Mouse (Mus musculus) stomach, embryonic 16.5 days (tissue): Measurements from ENCODE around the gene Hist1h2bc. TPM values are rescaled to one million over a fixed set of nuclear protein-coding genes. Genes with fewer than 3 reads are reported as not detected.
"Not testable (repeated sequence)": the region's sequence is repeated elsewhere in the genome, so short reads cannot be mapped to it uniquely, and the experiment has no call there.

ENCODE experiments used
- ATAC-seq: fragments of 200-750 bp; cut with Nextera tagmentation; 2 replicates; pipeline ENCODE4 v1.8.0; 2017; ENCODE audit warnings: moderate number of reproducible peaks, moderate TSS enrichment; ENCODE audit not compliant: insufficient read depth, low FRiP score
- H3K27ac ChIP-seq: fragments of 300-500 bp; sonication (generic); 2 replicates; pipeline ENCODE4 v1.5.1; 2014; ENCODE audit warnings: low read length
- H3K27me3 ChIP-seq: fragments of 300-500 bp; sonication (generic); 2 replicates; pipeline ENCODE4 v1.6.1; 2014; ENCODE audit warnings: low read length, control low read depth, mixed read lengths; ENCODE audit not compliant: control insufficient read depth, insufficient read depth
- H3K36me3 ChIP-seq: fragments of 300-500 bp; sonication (generic); 2 replicates; pipeline ENCODE4 v1.6.1; 2014; ENCODE audit warnings: low read length; ENCODE audit not compliant: control insufficient read depth, insufficient read depth
- H3K4me1 ChIP-seq: fragments of 300-500 bp; sonication (generic); 2 replicates; pipeline ENCODE4 v1.6.1; 2014; ENCODE audit warnings: low read length, control low read depth, mixed read lengths; ENCODE audit not compliant: control insufficient read depth, insufficient read depth
- H3K4me2 ChIP-seq: fragments of 300-500 bp; sonication (generic); 2 replicates; pipeline ENCODE4 v1.6.1; 2014; ENCODE audit warnings: low read depth, low read length, mixed read lengths
- H3K4me3 ChIP-seq: fragments of 300-500 bp; sonication (generic); replicated peaks from 2 replicates; pipeline ENCODE4 v1.5.1; 2014; ENCODE audit warnings: mild to moderate bottlenecking, low read length
- H3K9ac ChIP-seq: fragments of 300-500 bp; sonication (generic); 2 replicates; pipeline ENCODE4 v1.6.1; 2014; ENCODE audit warnings: low read length
- H3K9me3 ChIP-seq: fragments of 300-500 bp; sonication (generic); replicated peaks from 2 replicates; pipeline ENCODE4 v1.6.1; 2016; ENCODE audit warnings: low read length, control low read depth; ENCODE audit not compliant: control insufficient read depth
- WGBS: fragments of 180-500 bp; shearing (Covaris S2); extraction: QIAGEN DNeasy Blood & Tissue Kit; methylation state at CpG from one replicate; pipeline ENCODE4 v1.1.7; 2014; 5-methylcytosine and 5-hydroxymethylcytosine counted together
- polyA plus RNA-seq: library from polyadenylated mRNA; unstranded; fragments of >200 nt; fragmentation: Nextera tagmentation; extraction: Ambion mirVana; gene quantifications from 2 replicates; pipeline ENCODE4 v1.2.1, GENCODE M21; 2015

Gene Hist1h2bc
- polyA plus RNA-seq = 101 and 102 TPM in 2 replicates

- peak within 1 kb of the TSS; percentile 65 for H3K4me2 ChIP-seq
- H3K9me3 ChIP-seq = no peaks in the 10 kb centered on the region
- H3K27me3 ChIP-seq = no peaks in the 10 kb centered on the region
- peak within 1 kb of the TSS; percentile 75 for H3K9ac ChIP-seq
- H3K36me3 ChIP-seq = no peaks in the 10 kb centered on the region
- H3K4me3 ChIP-seq = peak within 1 kb of the TSS; percentile 57
- ATAC-seq = peak; percentile 98
- peaks cover 8% of the 10 kb centered on the region for H3K4me1 ChIP-seq
- H3K27ac ChIP-seq = peak within 1 kb of the TSS; percentile 99
- WGBS = 0% methylated on average over 30 of the region's 32 CpGs
Measured at GRCm38 (mm10) chr13:23683755-23684281, at the start of gene Hist1h2bc, which contains the start of gene Hist1h2ac. Gene Hist1h2bc (plus strand): TSS chr13:23684199. Gene Hist1h2ac (minus strand): TSS chr13:23683948.

GRCm38 (mm10) chr13:23659636-23660366, 24.2 kb upstream of the Hist1h2bc start:
- Histone ChIP-seq H3K27ac (no peak overlapping the region), H3K27me3 (no peaks in the 10 kb centered on the region), H3K36me3 (no peaks in the 10 kb centered on the region), H3K4me3 (no peak overlapping the region), H3K4me2 (no peak overlapping the region), H3K9me3 (no peaks in the 10 kb centered on the region), H3K4me1 (no peaks in the 10 kb centered on the region), H3K9ac (no peak overlapping the region)
- ATAC-seq = no peak
- 69% methylated on average over 6 of the region's 6 CpGs for WGBS

- Histone ChIP-seq H3K27ac (no peak overlapping the region), H3K4me2 (no peak overlapping the region), H3K27me3 (no peaks in the 10 kb centered on the region), H3K9ac (no peak overlapping the region), H3K4me1 (no peaks in the 10 kb centered on the region), H3K36me3 (no peaks in the 10 kb centered on the region), H3K4me3 (no peak overlapping the region), H3K9me3 (no peaks in the 10 kb centered on the region)
- ATAC-seq = no peak
- 70% methylated on average over 3 of the region's 3 CpGs for WGBS
Measured at GRCm38 (mm10) chr13:23662536-23662935, 21.5 kb upstream of the Hist1h2bc start.

- Histone ChIP-seq H3K4me2 (peak overlapping the region; percentile 62; the same call in 1 of the 2 replicates), H3K4me1 (peaks cover 7% of the 10 kb centered on the region), H3K27ac (no peak overlapping the region), H3K27me3 (no peaks in the 10 kb centered on the region), H3K9me3 (no peaks in the 10 kb centered on the region), H3K4me3 (no peak overlapping the region), H3K9ac (no peak overlapping the region), H3K36me3 (no peaks in the 10 kb centered on the region)
- WGBS = 70% methylated on average over 6 of the region's 6 CpGs
- no peak for ATAC-seq
Measured at GRCm38 (mm10) chr13:23681990-23682582, 1.9 kb upstream of the Hist1h2bc start.

- no peak for ATAC-seq
- H3K27me3 ChIP-seq = no peaks in the 10 kb centered on the region
- 27% methylated on average over 1 of the region's 1 CpGs for WGBS
- peak overlapping the region; percentile 94 for H3K27ac ChIP-seq
- no peaks in the 10 kb centered on the region for H3K9me3 ChIP-seq
- peaks cover 8% of the 10 kb centered on the region for H3K4me1 ChIP-seq
- peak overlapping the region; percentile 67 for H3K9ac ChIP-seq
- H3K36me3 ChIP-seq = no peaks in the 10 kb centered on the region
- peak overlapping the region; percentile 62 for H3K4me2 ChIP-seq
- H3K4me3 ChIP-seq = peak overlapping the region; percentile 45
Measured at GRCm38 (mm10) chr13:23682623-23682946, 1.4 kb upstream of the Hist1h2bc start.

GRCm38 (mm10) chr13:23682947-23683754, 848 bp upstream of the Hist1h2bc start:
- Histone ChIP-seq H3K4me3 (peak overlapping the region; percentile 45), H3K4me2 (peak overlapping the region; percentile 62), H3K27ac (peak overlapping the region; percentile 94), H3K9ac (peak overlapping the region; percentile 67)
- not testable (repeated sequence) for H3K4me1 ChIP-seq, H3K9me3 ChIP-seq, H3K36me3 ChIP-seq, H3K27me3 ChIP-seq
- 15% methylated on average over 10 of the region's 30 CpGs for WGBS
- peak; percentile 12; the same call in 1 of the 2 replicates for ATAC-seq

- peak overlapping the region; percentile 65 for H3K4me2 ChIP-seq
- WGBS = under 1% methylated on average over 14 of the region's 37 CpGs
- H3K27ac ChIP-seq = peak overlapping the region; percentile 99
- not testable (repeated sequence) for H3K4me1 ChIP-seq, H3K27me3 ChIP-seq, H3K36me3 ChIP-seq, H3K9me3 ChIP-seq
- H3K9ac ChIP-seq = peak overlapping the region; percentile 75
- peak; percentile 7; the same call in 1 of the 2 replicates for ATAC-seq
- H3K4me3 ChIP-seq = peak overlapping the region; percentile 57
Measured at GRCm38 (mm10) chr13:23684295-23684945, 421 bp downstream of the Hist1h2bc start.

- H3K27ac ChIP-seq = peak overlapping the region; percentile 99
- no peak for ATAC-seq
- H3K36me3 ChIP-seq = no peaks in the 10 kb centered on the region
- WGBS = 2% methylated on average over 15 of the region's 15 CpGs
- H3K27me3 ChIP-seq = no peaks in the 10 kb centered on the region
- peak overlapping the region; percentile 75 for H3K9ac ChIP-seq
- H3K4me2 ChIP-seq = peak overlapping the region; percentile 65
- H3K4me1 ChIP-seq = peaks cover 8% of the 10 kb centered on the region
- peak overlapping the region; percentile 57 for H3K4me3 ChIP-seq
- no peaks in the 10 kb centered on the region for H3K9me3 ChIP-seq
Measured at GRCm38 (mm10) chr13:23685121-23685861, 1.3 kb downstream of the Hist1h2bc start.
